Mouse (Mus musculus) liver, adult 2 months (tissue): Measurements from ENCODE around the gene Chrd.
A peak's percentile ranks its signal among the peaks of the same experiment; 100 is the strongest.

ENCODE experiments used
- CTCF ChIP-seq: fragments of 200-500 bp; IDR thresholded peaks from 2 replicates; pipeline ENCODE4 v1.5.1; 2011; ENCODE audit warnings: low read depth, low read length, control low read depth
- POLR2A ChIP-seq: fragments of 200-500 bp; IDR thresholded peaks from 2 replicates; pipeline ENCODE4 v1.6.1; 2011; ENCODE audit warnings: low read length, control low read depth; ENCODE audit not compliant: insufficient read depth; ENCODE audit errors: extremely low read depth

GRCm38 (mm10) chr16:20717181-20717977, 15.5 kb upstream of the Chrd start, which contains the start of the genes Polr2h and Clcn2:
- TF ChIP-seq CTCF (peak; percentile 87), POLR2A (peak; percentile 31; the same call in 1 of the 2 replicates)
